Mouse (Mus musculus) embryonic facial prominence, embryonic 10.5 days (tissue): ENCODE measurements at regions not wholly inside any gene's neighbourhood (a gene's known extent, or its start where the extent isn't known, plus 50 kb on each side); places are given as distances from the start of the nearest gene placed in this dataset.
"Not testable (repeated sequence)": the region's sequence is repeated elsewhere in the genome, so short reads cannot be mapped to it uniquely, and the experiment has no call there.

ENCODE experiments used
- DNase-seq: peaks from one replicate; pipeline ENCODE4 v3.0.0-alpha.2; 2017; ENCODE audit warnings: low spot score
- H3K27ac ChIP-seq: fragments of 300-500 bp; sonication (generic); replicated peaks from 2 replicates; pipeline ENCODE4 v1.5.1; 2016; ENCODE audit warnings: mild to moderate bottlenecking
- H3K27me3 ChIP-seq: fragments of 300-500 bp; sonication (generic); replicated peaks from 2 replicates; pipeline ENCODE4 v1.6.1; 2016; ENCODE audit warnings: low read depth, mild to moderate bottlenecking; ENCODE audit not compliant: poor library complexity, severe bottlenecking
- H3K36me3 ChIP-seq: fragments of 300-500 bp; sonication (generic); replicated peaks from 2 replicates; pipeline ENCODE4 v1.6.1; 2016; ENCODE audit warnings: mild to moderate bottlenecking, moderate library complexity
- H3K4me1 ChIP-seq: fragments of 300-500 bp; sonication (generic); 2 replicates; pipeline ENCODE4 v1.6.1; 2016
- H3K4me3 ChIP-seq: fragments of 300-500 bp; sonication (generic); 2 replicates; pipeline ENCODE4 v1.5.1; 2016; ENCODE audit warnings: mild to moderate bottlenecking, moderate library complexity
- H3K9me3 ChIP-seq: fragments of 300-500 bp; sonication (generic); 2 replicates; pipeline ENCODE4 v1.6.1; 2016; ENCODE audit warnings: mild to moderate bottlenecking
- WGBS: fragments of 180-500 bp; shearing (Covaris S2); methylation state at CpG from one replicate; pipeline ENCODE4 v1.1.7; 2016; 5-methylcytosine and 5-hydroxymethylcytosine counted together

- 81% methylated on average over 5 of the region's 5 CpGs for WGBS
These were observed 68.6 kb upstream of the Creb1 start for GRCm38 (mm10) chr1:64463715-64464290.

GRCm38 (mm10) chr1:64461616-64462015 is 70.8 kb upstream of the Creb1 start:
- H3K4me1 ChIP-seq, DNase-seq: not testable (repeated sequence)

More at GRCm38 (mm10) chr1:64463715-64464290, 68.6 kb upstream of the Creb1 start:
- no peaks in the 10 kb centered on the region for H3K9me3 ChIP-seq
- no peaks in the 10 kb centered on the region for H3K36me3 ChIP-seq
- no peak overlapping the region for H3K27ac ChIP-seq
- no peak for DNase-seq
- no peaks in the 10 kb centered on the region for H3K27me3 ChIP-seq
- H3K4me3 ChIP-seq, result no peak overlapping the region
- H3K4me1 ChIP-seq, result no peaks in the 10 kb centered on the region

GRCm38 (mm10) chr1:64457872-64458271 is 74.6 kb upstream of the Creb1 start:
- no peak overlapping the region for H3K27ac ChIP-seq
- DNase-seq, result no peak
- 77% methylated on average over 5 of the region's 5 CpGs for WGBS

More at GRCm38 (mm10) chr1:64461616-64462015, 70.8 kb upstream of the Creb1 start:
- not testable (repeated sequence) for H3K27ac ChIP-seq, H3K27me3 ChIP-seq, H3K36me3 ChIP-seq, H3K4me3 ChIP-seq, H3K9me3 ChIP-seq
- 88% methylated on average over 6 of the region's 6 CpGs for WGBS

GRCm38 (mm10) chr1:64449141-64449540 is 83.3 kb upstream of the Creb1 start:
- Histone ChIP-seq H3K27ac (no peak overlapping the region), H3K27me3 (peaks cover 10% of the 10 kb centered on the region; the same call in 1 of the 2 replicates), H3K4me3 (no peak overlapping the region), H3K9me3 (no peaks in the 10 kb centered on the region), H3K36me3 (no peaks in the 10 kb centered on the region), H3K4me1 (peaks cover 20% of the 10 kb centered on the region)
- WGBS, result 83% methylated on average over 3 of the region's 3 CpGs
- DNase-seq, result no peak

More at GRCm38 (mm10) chr1:64457872-64458271, 74.6 kb upstream of the Creb1 start:
- H3K9me3 ChIP-seq, result no peaks in the 10 kb centered on the region
- H3K4me3 ChIP-seq, result no peak overlapping the region
- no peaks in the 10 kb centered on the region for H3K27me3 ChIP-seq
- no peaks in the 10 kb centered on the region for H3K36me3 ChIP-seq
- H3K4me1 ChIP-seq, result no peaks in the 10 kb centered on the region

- Histone ChIP-seq H3K4me3 (no peak overlapping the region), H3K4me1 (peaks cover 20% of the 10 kb centered on the region), H3K9me3 (no peaks in the 10 kb centered on the region), H3K36me3 (no peaks in the 10 kb centered on the region), H3K27ac (no peak overlapping the region), H3K27me3 (peaks cover 10% of the 10 kb centered on the region; the same call in 1 of the 2 replicates)
- peak; percentile 50 for DNase-seq
- WGBS, result 3% methylated on average over 5 of the region's 5 CpGs
These were observed 84.4 kb upstream of the Creb1 start for GRCm38 (mm10) chr1:64448090-64448489.

- Histone ChIP-seq H3K4me3 (no peak overlapping the region), H3K36me3 (no peaks in the 10 kb centered on the region), H3K27ac (no peak overlapping the region), H3K4me1 (peaks cover 20% of the 10 kb centered on the region), H3K9me3 (no peaks in the 10 kb centered on the region), H3K27me3 (peaks cover 10% of the 10 kb centered on the region; the same call in 1 of the 2 replicates)
- no peak for DNase-seq
- WGBS, result 65% methylated on average over 4 of the region's 4 CpGs
These were observed 86.0 kb upstream of the Creb1 start for GRCm38 (mm10) chr1:64446492-64446891.

GRCm38 (mm10) chr1:64445919-64446318 is 86.5 kb upstream of the Creb1 start:
- Histone ChIP-seq H3K9me3 (no peaks in the 10 kb centered on the region), H3K4me3 (peak overlapping the region; percentile 2; the same call in 1 of the 2 replicates), H3K4me1 (peaks cover 20% of the 10 kb centered on the region), H3K27ac (peak overlapping the region; percentile 67), H3K27me3 (peaks cover 10% of the 10 kb centered on the region; the same call in 1 of the 2 replicates), H3K36me3 (no peaks in the 10 kb centered on the region)
- WGBS, result 2% methylated on average over 13 of the region's 13 CpGs
- DNase-seq, result peak; percentile 84

GRCm38 (mm10) chr1:64443436-64443835 is 89.0 kb upstream of the Creb1 start:
- Histone ChIP-seq H3K4me1 (peaks cover 14% of the 10 kb centered on the region), H3K4me3 (no peak overlapping the region), H3K9me3 (no peaks in the 10 kb centered on the region), H3K36me3 (no peaks in the 10 kb centered on the region), H3K27ac (no peak overlapping the region), H3K27me3 (peaks cover 10% of the 10 kb centered on the region; the same call in 1 of the 2 replicates)
- DNase-seq, result no peak
- WGBS, result 90% methylated on average over 6 of the region's 6 CpGs

- no peaks in the 10 kb centered on the region for H3K9me3 ChIP-seq
- peaks cover 9% of the 10 kb centered on the region; the same call in 1 of the 2 replicates for H3K27me3 ChIP-seq
- DNase-seq, result no peak
- peaks cover 13% of the 10 kb centered on the region for H3K4me1 ChIP-seq
- whole genome bisulfite sequencing, result 82% methylated on average over 9 of the region's 9 CpGs
- no peak overlapping the region for H3K4me3 ChIP-seq
- H3K36me3 ChIP-seq, result no peaks in the 10 kb centered on the region
- no peak overlapping the region for H3K27ac ChIP-seq
These were observed 90.1 kb upstream of the Creb1 start for GRCm38 (mm10) chr1:64442179-64442874.

- WGBS, result 74% methylated on average over 1 of the region's 1 CpGs
- H3K27me3 ChIP-seq, result no peaks in the 10 kb centered on the region
- DNase-seq, result no peak
- H3K9me3 ChIP-seq, result 0 out of 2 replicates have a peak, but pooled peaks cover 3% of the 10 kb centered on the region
- H3K4me1 ChIP-seq, result no peaks in the 10 kb centered on the region
- H3K4me3 ChIP-seq, result no peak overlapping the region
- H3K27ac ChIP-seq, result no peak overlapping the region
- H3K36me3 ChIP-seq, result no peaks in the 10 kb centered on the region
These were observed 109.2 kb upstream of the Creb1 start for GRCm38 (mm10) chr1:64423256-64423655.

- H3K36me3 ChIP-seq, result no peaks in the 10 kb centered on the region
- DNase-seq, result no peak
- no peak overlapping the region for H3K4me3 ChIP-seq
These were observed 113.9 kb upstream of the Creb1 start for GRCm38 (mm10) chr1:64418567-64418966.

GRCm38 (mm10) chr1:64415906-64416305 is 116.5 kb upstream of the Creb1 start:
- no peak for DNase-seq
- WGBS, result 88% methylated on average over 7 of the region's 7 CpGs
- Histone ChIP-seq H3K4me3 (no peak overlapping the region), H3K4me1 (no peaks in the 10 kb centered on the region), H3K9me3 (0 out of 2 replicates have a peak, but pooled peaks cover 3% of the 10 kb centered on the region), H3K36me3 (no peaks in the 10 kb centered on the region), H3K27me3 (no peaks in the 10 kb centered on the region), H3K27ac (no peak overlapping the region)

More at GRCm38 (mm10) chr1:64418567-64418966, 113.9 kb upstream of the Creb1 start:
- Histone ChIP-seq H3K9me3 (0 out of 2 replicates have a peak, but pooled peaks cover 3% of the 10 kb centered on the region), H3K27ac (no peak overlapping the region), H3K27me3 (no peaks in the 10 kb centered on the region), H3K4me1 (no peaks in the 10 kb centered on the region)

- no peak overlapping the region for H3K4me3 ChIP-seq
- no peaks in the 10 kb centered on the region for H3K4me1 ChIP-seq
- H3K9me3 ChIP-seq, result no peaks in the 10 kb centered on the region
- H3K27ac ChIP-seq, result no peak overlapping the region
- WGBS, result 90% methylated on average over 4 of the region's 4 CpGs
- no peaks in the 10 kb centered on the region for H3K27me3 ChIP-seq
- H3K36me3 ChIP-seq, result no peaks in the 10 kb centered on the region
- no peak for DNase-seq
These were observed 119.3 kb upstream of the Creb1 start for GRCm38 (mm10) chr1:64413181-64413560.
